Mouse (Mus musculus) heart, embryonic 15.5 days (tissue): ENCODE data around the gene Tpsab1. TPM values are rescaled to one million over a fixed set of nuclear protein-coding genes. Genes with fewer than 3 reads are reported as not detected.

ENCODE experiments used
- ATAC-seq: fragments of 200-750 bp; cut with Nextera tagmentation; replicated peaks from 2 replicates; pipeline ENCODE4 v1.8.0; 2017; ENCODE audit warnings: low read depth, moderate TSS enrichment; ENCODE audit not compliant: insufficient number of reproducible peaks, insufficient read depth, low FRiP score
- H3K27ac ChIP-seq: fragments of 300-500 bp; sonication (generic); 2 replicates; pipeline ENCODE4 v1.5.1; 2015; ENCODE audit warnings: mild to moderate bottlenecking, inconsistent platforms
- H3K27me3 ChIP-seq: fragments of 300-500 bp; sonication (generic); 2 replicates; pipeline ENCODE4 v1.6.1; 2015; ENCODE audit warnings: inconsistent platforms
- H3K36me3 ChIP-seq: fragments of 300-500 bp; sonication (generic); 2 replicates; pipeline ENCODE4 v1.6.1; 2015; ENCODE audit warnings: mild to moderate bottlenecking, inconsistent platforms
- H3K4me1 ChIP-seq: fragments of 300-500 bp; sonication (generic); replicated peaks from 2 replicates; pipeline ENCODE4 v1.6.1; 2015; ENCODE audit warnings: inconsistent platforms
- H3K4me2 ChIP-seq: fragments of 300-500 bp; sonication (generic); 2 replicates; pipeline ENCODE4 v1.6.1; 2015; ENCODE audit warnings: inconsistent platforms, mild to moderate bottlenecking, moderate library complexity
- H3K4me3 ChIP-seq: fragments of 300-500 bp; sonication (generic); 2 replicates; pipeline ENCODE4 v1.5.1; 2015; ENCODE audit warnings: mild to moderate bottlenecking, inconsistent platforms
- H3K9ac ChIP-seq: fragments of 300-500 bp; sonication (generic); 2 replicates; pipeline ENCODE4 v1.6.1; 2015; ENCODE audit warnings: mild to moderate bottlenecking, inconsistent platforms
- H3K9me3 ChIP-seq: fragments of 300-500 bp; sonication (generic); replicated peaks from 2 replicates; pipeline ENCODE4 v1.6.1; 2016; ENCODE audit warnings: inconsistent platforms
- WGBS: fragments of 180-500 bp; shearing (Covaris S2); methylation state at CpG from one replicate; pipeline ENCODE4 v1.1.7; 2015; ENCODE audit warnings: mixed read lengths; 5-methylcytosine and 5-hydroxymethylcytosine counted together
- polyA plus RNA-seq: library from polyadenylated mRNA; unstranded; fragments of >200 nt; fragmentation: Nextera tagmentation; extraction: Ambion mirVana; gene quantifications from 2 replicates; pipeline ENCODE4 v1.2.1, GENCODE M21; 2015

The Tpsab1 gene
- polyA plus RNA-seq, 1 experiment from 2014 or later = 0.29 TPM

GRCm38 (mm10) chr17:25332321-25332720 is 13.0 kb downstream of the Tpsab1 start:
- ATAC-seq = no peak
- H3K36me3 ChIP-seq = no peaks in the 10 kb centered on the region
- 65% methylated on average over 9 of the region's 9 CpGs for WGBS
- no peak overlapping the region for H3K27ac ChIP-seq
- H3K4me3 ChIP-seq = no peak overlapping the region
- no peaks in the 10 kb centered on the region for H3K9me3 ChIP-seq
- no peak overlapping the region for H3K9ac ChIP-seq
- H3K27me3 ChIP-seq = peaks cover 52% of the 10 kb centered on the region
- H3K4me1 ChIP-seq = no peaks in the 10 kb centered on the region
- no peak overlapping the region for H3K4me2 ChIP-seq

- H3K4me2 ChIP-seq = no peak overlapping the region
- H3K27me3 ChIP-seq = peaks cover 16% of the 10 kb centered on the region
- H3K9me3 ChIP-seq = no peaks in the 10 kb centered on the region
- 18% methylated on average over 2 of the region's 2 CpGs for WGBS
- no peak for ATAC-seq
- H3K27ac ChIP-seq = no peak overlapping the region
- H3K36me3 ChIP-seq = no peaks in the 10 kb centered on the region
- no peak overlapping the region for H3K9ac ChIP-seq
- no peaks in the 10 kb centered on the region for H3K4me1 ChIP-seq
- H3K4me3 ChIP-seq = no peak overlapping the region
Observed at GRCm38 (mm10) chr17:25322930-25323329, 22.4 kb downstream of the Tpsab1 start.

- Histone ChIP-seq H3K4me1 (no peaks in the 10 kb centered on the region), H3K9ac (no peak overlapping the region), H3K36me3 (no peaks in the 10 kb centered on the region), H3K9me3 (no peaks in the 10 kb centered on the region), H3K27ac (no peak overlapping the region), H3K4me2 (no peak overlapping the region), H3K4me3 (no peak overlapping the region), H3K27me3 (peaks cover 17% of the 10 kb centered on the region)
- no peak for ATAC-seq
- WGBS = 79% methylated on average over 8 of the region's 8 CpGs
Observed at GRCm38 (mm10) chr17:25320819-25321218, 24.5 kb downstream of the Tpsab1 start.

GRCm38 (mm10) chr17:25318354-25318753 is 27.0 kb downstream of the Tpsab1 start, which contains the start of gene Prss29:
TSS of gene Prss29 (plus strand) at chr17:25318654.
- Histone ChIP-seq H3K9me3 (no peaks in the 10 kb centered on the region), H3K9ac (no peak within 1 kb of the TSS), H3K36me3 (no peaks in the 10 kb centered on the region), H3K27me3 (peaks cover 17% of the 10 kb centered on the region), H3K4me2 (no peak within 1 kb of the TSS), H3K4me1 (no peaks in the 10 kb centered on the region), H3K27ac (no peak within 1 kb of the TSS), H3K4me3 (no peak within 1 kb of the TSS)
- no peak for ATAC-seq
- WGBS = 67% methylated on average over 5 of the region's 5 CpGs

GRCm38 (mm10) chr17:25308346-25308745 is 37.0 kb downstream of the Tpsab1 start, which contains the start of gene Prss28:
TSS of gene Prss28 (plus strand) at chr17:25308646.
- Histone ChIP-seq H3K36me3 (no peaks in the 10 kb centered on the region), H3K4me1 (no peaks in the 10 kb centered on the region), H3K27me3 (peaks cover 17% of the 10 kb centered on the region), H3K4me3 (no peak within 1 kb of the TSS), H3K9me3 (no peaks in the 10 kb centered on the region), H3K27ac (no peak within 1 kb of the TSS), H3K4me2 (no peak within 1 kb of the TSS), H3K9ac (no peak within 1 kb of the TSS)
- WGBS = 42% methylated on average over 4 of the region's 4 CpGs
- no peak for ATAC-seq

- Histone ChIP-seq H3K4me1 (no peaks in the 10 kb centered on the region), H3K4me3 (no peak within 1 kb of the TSS), H3K9ac (no peak within 1 kb of the TSS), H3K4me2 (no peak within 1 kb of the TSS), H3K27ac (no peak within 1 kb of the TSS), H3K36me3 (no peaks in the 10 kb centered on the region), H3K9me3 (no peaks in the 10 kb centered on the region), H3K27me3 (peaks cover 23% of the 10 kb centered on the region; the same call in 1 of the 2 replicates)
- 72% methylated on average over 5 of the region's 5 CpGs for WGBS
- no peak for ATAC-seq
Observed at GRCm38 (mm10) chr17:25298094-25298493, 47.3 kb downstream of the Tpsab1 start, which contains the start of gene Prss34. TSS of gene Prss34 (plus strand) at chr17:25298394.

- H3K27ac ChIP-seq = no peak overlapping the region
- no peak overlapping the region for H3K4me2 ChIP-seq
- peaks cover 9% of the 10 kb centered on the region; the same call in 1 of the 2 replicates for H3K27me3 ChIP-seq
- no peaks in the 10 kb centered on the region for H3K9me3 ChIP-seq
- 52% methylated on average over 1 of the region's 1 CpGs for WGBS
- no peaks in the 10 kb centered on the region for H3K36me3 ChIP-seq
- no peaks in the 10 kb centered on the region for H3K4me1 ChIP-seq
- H3K4me3 ChIP-seq = no peak overlapping the region
- no peak for ATAC-seq
- H3K9ac ChIP-seq = no peak overlapping the region
Observed at GRCm38 (mm10) chr17:25294111-25294510, 51.3 kb downstream of the Tpsab1 start.

- Histone ChIP-seq H3K4me3 (no peak overlapping the region), H3K9me3 (no peaks in the 10 kb centered on the region), H3K27me3 (peaks cover 5% of the 10 kb centered on the region; the same call in 1 of the 2 replicates), H3K36me3 (no peaks in the 10 kb centered on the region), H3K4me2 (no peak overlapping the region), H3K4me1 (no peaks in the 10 kb centered on the region), H3K9ac (no peak overlapping the region), H3K27ac (no peak overlapping the region)
- no peak for ATAC-seq
- 41% methylated on average over 5 of the region's 5 CpGs for WGBS
Observed at GRCm38 (mm10) chr17:25293495-25293894, 51.9 kb downstream of the Tpsab1 start.

Other genes starting within 250 kb of the Tpsab1 start
- 22.9 and 33.6 TPM in 2 replicates for gene Telo2, start 229.6 kb downstream of the Tpsab1 start, polyA plus RNA-seq
- 0.16 and 0.30 TPM in 2 replicates for gene Ptx4, start 224.8 kb downstream of the Tpsab1 start, polyA plus RNA-seq
- gene Clcn7, start 212.2 kb downstream of the Tpsab1 start, polyA plus RNA-seq = 14.8 and 18.3 TPM in 2 replicates
- 0.05 TPM in 1 of 2 replicates, not detected in the other for gene Ccdc154, start 183.1 kb downstream of the Tpsab1 start, polyA plus RNA-seq
- 0.33 and 0.77 TPM in 2 replicates for gene Gm38655, start 170.1 kb downstream of the Tpsab1 start, polyA plus RNA-seq
- 23.7 and 24.4 TPM in 2 replicates for gene BC003965, start 161.0 kb downstream of the Tpsab1 start, polyA plus RNA-seq
- gene Unkl, start 157.2 kb downstream of the Tpsab1 start, polyA plus RNA-seq = 4.6 and 5.3 TPM in 2 replicates
- gene Gnptg, start 105.4 kb downstream of the Tpsab1 start, polyA plus RNA-seq = 20.4 and 27.1 TPM in 2 replicates
- gene Tsr3, start 105.4 kb downstream of the Tpsab1 start, polyA plus RNA-seq = 24.7 and 31.2 TPM in 2 replicates
- 0.34 and 1.7 TPM in 2 replicates for gene Baiap3, start 89.2 kb downstream of the Tpsab1 start, polyA plus RNA-seq
- 322 and 354 TPM in 2 replicates for gene Ube2i, start 70.9 kb downstream of the Tpsab1 start, polyA plus RNA-seq
- 0.73 and 0.98 TPM in 2 replicates for gene Prss34, start 47.2 kb downstream of the Tpsab1 start, polyA plus RNA-seq
- not detected in 2 replicates for gene Prss28, start 36.9 kb downstream of the Tpsab1 start, polyA plus RNA-seq
- not detected in 2 replicates for gene Prss29, start 26.9 kb downstream of the Tpsab1 start, polyA plus RNA-seq
- 8.5 and 9.4 TPM in 2 replicates for gene Tpsb2, start 20.7 kb upstream of the Tpsab1 start, polyA plus RNA-seq
- 0.20 and 0.89 TPM in 2 replicates for gene Tpsg1, start 23.7 kb upstream of the Tpsab1 start, polyA plus RNA-seq
- 5.5 and 6.5 TPM in 2 replicates for gene Cacna1h, start 88.2 kb upstream of the Tpsab1 start, polyA plus RNA-seq
- gene Tekt4, start 109.1 kb upstream of the Tpsab1 start, polyA plus RNA-seq = 0.41 and 0.45 TPM in 2 replicates
- gene Sstr5, start 151.7 kb upstream of the Tpsab1 start, polyA plus RNA-seq = 0.06 and 0.20 TPM in 2 replicates
- 0.73 and 1.5 TPM in 2 replicates for gene Sox8, start 225.1 kb upstream of the Tpsab1 start, polyA plus RNA-seq
- 33.0 and 34.7 TPM in 2 replicates for gene Lmf1, start 233.5 kb upstream of the Tpsab1 start, polyA plus RNA-seq